Comparison of ENCODE assay signal across 21 mouse cellular contexts in genomic region chr7:81184136-81184535, GRCm38 (mm10).
"Had no signal": no experiment of that assay in that cellular context is flagged by ENCODE, and none has a peak within 500 bp of the region (broad histone marks: within the 10 kb centered on the region; RNA-seq: fewer than 3 reads in every experiment).

No protein-coding gene starts in this region.

- H3K9me3 ChIP-seq: kidney, embryonic 15.5 days; limb, embryonic 13.5 days; liver, embryonic 12.5 days; liver, embryonic 15.5 days; lung, embryonic 15.5 days; midbrain, embryonic 10.5 days; midbrain, embryonic 13.5 days had no signal

- H3K4me1 ChIP-seq: liver, embryonic 15.5 days; lung, embryonic 15.5 days; midbrain, embryonic 10.5 days; midbrain, embryonic 13.5 days had no signal

- H3K27me3 ChIP-seq: kidney, embryonic 15.5 days; limb, embryonic 13.5 days; liver, embryonic 12.5 days; liver, embryonic 15.5 days; lung, embryonic 15.5 days; midbrain, embryonic 13.5 days had no signal

- DNase-seq: kidney, adult 8-10 months; kidney, postnatal 10 days; kidney, postnatal 4 days; liver; lung, adult 18-20 months; lung, postnatal 10 days; lung, postnatal 36 days; thymus, adult 2 months; thymus, postnatal 14 days; thymus, postnatal 4 days had no signal

- H3K4me2 ChIP-seq: kidney, embryonic 15.5 days; limb, embryonic 13.5 days; liver, embryonic 12.5 days; liver, embryonic 15.5 days; lung, embryonic 15.5 days; midbrain, embryonic 13.5 days had no signal

- H3K4me3 ChIP-seq: kidney, embryonic 15.5 days; limb, embryonic 10.5 days; limb, embryonic 13.5 days; liver, embryonic 12.5 days; liver, embryonic 15.5 days; lung, embryonic 15.5 days; megakaryocyte, embryonic 14.5 days; midbrain, embryonic 10.5 days; midbrain, embryonic 13.5 days had no signal

- H3K27ac ChIP-seq: kidney, embryonic 15.5 days; limb, embryonic 10.5 days; limb, embryonic 13.5 days; liver, embryonic 12.5 days; liver, embryonic 15.5 days; lung, embryonic 15.5 days; midbrain, embryonic 10.5 days; midbrain, embryonic 13.5 days; stomach, postnatal 0 days had no signal

- H3K36me3 ChIP-seq: kidney, embryonic 15.5 days; limb, embryonic 10.5 days; limb, embryonic 13.5 days; liver, embryonic 12.5 days; liver, embryonic 15.5 days; lung, embryonic 15.5 days; midbrain, embryonic 10.5 days; midbrain, embryonic 13.5 days had no signal

- ATAC-seq: liver, embryonic 12.5 days; midbrain, embryonic 13.5 days; midbrain, embryonic 16.5 days had no signal

- H3K9ac ChIP-seq: kidney, embryonic 15.5 days; limb, embryonic 13.5 days; liver, embryonic 12.5 days; liver, embryonic 15.5 days; lung, embryonic 15.5 days; midbrain, embryonic 13.5 days had no signal
